Mouse (Mus musculus) embryonic facial prominence, embryonic 12.5 days (tissue): ENCODE results near the gene Olfr718-ps1. TPM values are rescaled to one million over a fixed set of nuclear protein-coding genes. Genes with fewer than 3 reads are reported as not detected.

Experiments
- ATAC-seq: fragments of 200-750 bp; cut with Nextera tagmentation; 2 replicates; pipeline ENCODE4 v1.8.0; 2017; ENCODE audit not compliant: insufficient number of reproducible peaks, insufficient read depth, low FRiP score, low TSS enrichment
- H3K27ac ChIP-seq: fragments of 300-500 bp; sonication (generic); 2 replicates; pipeline ENCODE4 v1.5.1; 2016; ENCODE audit warnings: mild to moderate bottlenecking
- H3K27me3 ChIP-seq: fragments of 300-500 bp; sonication (generic); 2 replicates; pipeline ENCODE4 v1.6.1; 2016; ENCODE audit warnings: mild to moderate bottlenecking, moderate library complexity
- H3K36me3 ChIP-seq: fragments of 300-500 bp; sonication (generic); 2 replicates; pipeline ENCODE4 v1.6.1; 2016; ENCODE audit warnings: mild to moderate bottlenecking
- H3K4me1 ChIP-seq: fragments of 300-500 bp; sonication (generic); 2 replicates; pipeline ENCODE4 v1.6.1; 2016
- H3K4me2 ChIP-seq: fragments of 300-500 bp; sonication (generic); replicated peaks from 2 replicates; pipeline ENCODE4 v1.6.1; 2016; ENCODE audit warnings: mild to moderate bottlenecking, moderate library complexity
- H3K4me3 ChIP-seq: fragments of 300-500 bp; sonication (generic); 2 replicates; pipeline ENCODE4 v1.5.1; 2016; ENCODE audit warnings: mild to moderate bottlenecking
- H3K9ac ChIP-seq: fragments of 300-500 bp; sonication (generic); 2 replicates; pipeline ENCODE4 v1.6.1; 2016; ENCODE audit warnings: mild to moderate bottlenecking, moderate library complexity
- H3K9me3 ChIP-seq: fragments of 300-500 bp; sonication (generic); 2 replicates; pipeline ENCODE4 v1.6.1; 2016; ENCODE audit warnings: mild to moderate bottlenecking, moderate library complexity
- WGBS: fragments of 180-500 bp; shearing (Covaris S2); methylation state at CpG from one replicate; pipeline ENCODE4 v1.1.7; 2016; 5-methylcytosine and 5-hydroxymethylcytosine counted together
- polyA plus RNA-seq: library from polyadenylated mRNA; unstranded; fragments of >200 nt; fragmentation: Nextera tagmentation; extraction: Ambion mirVana; gene quantifications from 2 replicates; pipeline ENCODE4 v1.2.1, GENCODE M21; 2016

The Olfr718-ps1 gene
- polyA plus RNA-seq, 1 experiment from 2014 or later, result 0.09 TPM

GRCm38 (mm10) chr5:143126908-143127307, 20.5 kb downstream of the Olfr718-ps1 start:
- H3K4me1 ChIP-seq, result no peaks in the 10 kb centered on the region
- no peaks in the 10 kb centered on the region for H3K36me3 ChIP-seq
- H3K4me3 ChIP-seq, result no peak overlapping the region
- H3K4me2 ChIP-seq, result no peak overlapping the region
- H3K27me3 ChIP-seq, result no peaks in the 10 kb centered on the region
- no peak for ATAC-seq
- H3K9me3 ChIP-seq, result peaks cover 11% of the 10 kb centered on the region
- 65% methylated on average over 4 of the region's 4 CpGs for WGBS
- no peak overlapping the region for H3K27ac ChIP-seq
- no peak overlapping the region for H3K9ac ChIP-seq

GRCm38 (mm10) chr5:143126089-143126488, 21.3 kb downstream of the Olfr718-ps1 start:
- no peak overlapping the region for H3K27ac ChIP-seq
- no peak overlapping the region for H3K9ac ChIP-seq
- WGBS, result 90% methylated on average over 9 of the region's 9 CpGs
- H3K4me2 ChIP-seq, result no peak overlapping the region
- no peaks in the 10 kb centered on the region for H3K27me3 ChIP-seq
- no peak for ATAC-seq
- no peaks in the 10 kb centered on the region for H3K4me1 ChIP-seq
- H3K9me3 ChIP-seq, result peaks cover 11% of the 10 kb centered on the region
- H3K4me3 ChIP-seq, result no peak overlapping the region
- no peaks in the 10 kb centered on the region for H3K36me3 ChIP-seq

- Histone ChIP-seq H3K27ac (no peak overlapping the region), H3K9ac (no peak overlapping the region), H3K4me3 (no peak overlapping the region), H3K4me1 (no peaks in the 10 kb centered on the region), H3K9me3 (peaks cover 11% of the 10 kb centered on the region), H3K36me3 (no peaks in the 10 kb centered on the region), H3K27me3 (no peaks in the 10 kb centered on the region), H3K4me2 (no peak overlapping the region)
- WGBS, result 61% methylated on average over 7 of the region's 7 CpGs
- ATAC-seq, result no peak
These were observed 21.8 kb downstream of the Olfr718-ps1 start for GRCm38 (mm10) chr5:143125601-143126000.

GRCm38 (mm10) chr5:143124805-143125378, 22.5 kb downstream of the Olfr718-ps1 start:
- H3K4me1 ChIP-seq, result no peaks in the 10 kb centered on the region
- no peak overlapping the region for H3K9ac ChIP-seq
- H3K36me3 ChIP-seq, result no peaks in the 10 kb centered on the region
- 82% methylated on average over 4 of the region's 4 CpGs for WGBS
- H3K4me2 ChIP-seq, result no peak overlapping the region
- H3K9me3 ChIP-seq, result peaks cover 11% of the 10 kb centered on the region
- H3K27me3 ChIP-seq, result no peaks in the 10 kb centered on the region
- no peak overlapping the region for H3K27ac ChIP-seq
- no peak for ATAC-seq
- H3K4me3 ChIP-seq, result no peak overlapping the region

GRCm38 (mm10) chr5:143122673-143123072, 24.7 kb downstream of the Olfr718-ps1 start:
- H3K9ac ChIP-seq, result no peak overlapping the region
- no peak overlapping the region for H3K4me3 ChIP-seq
- H3K4me2 ChIP-seq, result no peak overlapping the region
- H3K36me3 ChIP-seq, result no peaks in the 10 kb centered on the region
- no peaks in the 10 kb centered on the region for H3K9me3 ChIP-seq
- H3K27ac ChIP-seq, result no peak overlapping the region
- no peak for ATAC-seq
- no peaks in the 10 kb centered on the region for H3K4me1 ChIP-seq
- no peaks in the 10 kb centered on the region; the same call in 1 of the 2 replicates for H3K27me3 ChIP-seq
- 28% methylated on average over 1 of the region's 1 CpGs for WGBS

GRCm38 (mm10) chr5:143122125-143122524, 25.3 kb downstream of the Olfr718-ps1 start:
- Histone ChIP-seq H3K4me1 (no peaks in the 10 kb centered on the region), H3K9me3 (no peaks in the 10 kb centered on the region)
- WGBS, result 88% methylated on average over 8 of the region's 8 CpGs

GRCm38 (mm10) chr5:143112281-143113246, 34.8 kb downstream of the Olfr718-ps1 start, which contains the start of gene Rnf216:
Gene Rnf216, minus strand, starts transcription at chr5:143112994.
- peak; percentile 90 for ATAC-seq
- Histone ChIP-seq H3K9me3 (no peaks in the 10 kb centered on the region), H3K36me3 (0 out of 2 replicates have a peak, but pooled peaks cover 6% of the 10 kb centered on the region), H3K4me2 (peak within 1 kb of the TSS; percentile 86), H3K4me3 (peak within 1 kb of the TSS; percentile 90), H3K27me3 (no peaks in the 10 kb centered on the region), H3K27ac (peak within 1 kb of the TSS; percentile 96), H3K9ac (peak within 1 kb of the TSS; percentile 92), H3K4me1 (peaks cover 8% of the 10 kb centered on the region; the same call in 1 of the 2 replicates)
- 2% methylated on average over 90 of the region's 110 CpGs for WGBS

More at GRCm38 (mm10) chr5:143122125-143122524, 25.3 kb downstream of the Olfr718-ps1 start:
- Histone ChIP-seq H3K9ac (no peak overlapping the region), H3K36me3 (no peaks in the 10 kb centered on the region), H3K4me2 (no peak overlapping the region), H3K27ac (no peak overlapping the region), H3K27me3 (no peaks in the 10 kb centered on the region; the same call in 1 of the 2 replicates), H3K4me3 (no peak overlapping the region)
- ATAC-seq, result no peak

GRCm38 (mm10) chr5:143106842-143107241, 40.5 kb downstream of the Olfr718-ps1 start:
- 93% methylated on average over 3 of the region's 3 CpGs for WGBS
- H3K4me3 ChIP-seq, result no peak overlapping the region
- no peaks in the 10 kb centered on the region for H3K9me3 ChIP-seq
- no peak overlapping the region for H3K4me2 ChIP-seq
- no peaks in the 10 kb centered on the region for H3K27me3 ChIP-seq
- no peak overlapping the region for H3K27ac ChIP-seq
- H3K36me3 ChIP-seq, result 0 out of 2 replicates have a peak, but pooled peaks cover 6% of the 10 kb centered on the region
- no peak overlapping the region for H3K9ac ChIP-seq
- no peak for ATAC-seq
- peaks cover 11% of the 10 kb centered on the region; the same call in 1 of the 2 replicates for H3K4me1 ChIP-seq

GRCm38 (mm10) chr5:143103231-143103630, 44.1 kb downstream of the Olfr718-ps1 start:
- ATAC-seq, result no peak
- Histone ChIP-seq H3K9ac (no peak overlapping the region), H3K4me2 (no peak overlapping the region), H3K27me3 (no peaks in the 10 kb centered on the region), H3K36me3 (no peaks in the 10 kb centered on the region), H3K9me3 (no peaks in the 10 kb centered on the region), H3K4me3 (no peak overlapping the region), H3K27ac (no peak overlapping the region), H3K4me1 (peaks cover 9% of the 10 kb centered on the region; the same call in 1 of the 2 replicates)
- 94% methylated on average over 2 of the region's 2 CpGs for WGBS

- no peaks in the 10 kb centered on the region for H3K9me3 ChIP-seq
- H3K9ac ChIP-seq, result no peak overlapping the region
- ATAC-seq, result no peak
- H3K27me3 ChIP-seq, result no peaks in the 10 kb centered on the region
- H3K4me1 ChIP-seq, result peaks cover 9% of the 10 kb centered on the region; the same call in 1 of the 2 replicates
- H3K36me3 ChIP-seq, result no peaks in the 10 kb centered on the region
- no peak overlapping the region for H3K27ac ChIP-seq
- 91% methylated on average over 1 of the region's 1 CpGs for WGBS
- H3K4me3 ChIP-seq, result no peak overlapping the region
- H3K4me2 ChIP-seq, result no peak overlapping the region
These were observed 45.8 kb downstream of the Olfr718-ps1 start for GRCm38 (mm10) chr5:143101626-143102025.

- no peaks in the 10 kb centered on the region for H3K9me3 ChIP-seq
- no peak overlapping the region for H3K4me3 ChIP-seq
- no peaks in the 10 kb centered on the region for H3K4me1 ChIP-seq
- peaks cover 20% of the 10 kb centered on the region for H3K36me3 ChIP-seq
- H3K9ac ChIP-seq, result no peak overlapping the region
- no peak overlapping the region for H3K27ac ChIP-seq
- no peak for ATAC-seq
- no peak overlapping the region for H3K4me2 ChIP-seq
- no peaks in the 10 kb centered on the region for H3K27me3 ChIP-seq
- WGBS, result 87% methylated on average over 7 of the region's 7 CpGs
These were observed 52.1 kb downstream of the Olfr718-ps1 start for GRCm38 (mm10) chr5:143095256-143095655.
